Mouse (Mus musculus): ENCODE data around the gene Gpr33.

Gene Gpr33

GRCm38 (mm10) chr12:52027963-52028362 is at the start of gene Gpr33:
TSS of gene Gpr33 (minus strand) at chr12:52028063.
- no peak for DNase-seq

GRCm38 (mm10) chr12:52049324-52049723 is 21.5 kb upstream of the Gpr33 start:
- DNase-seq, result no peak

- no peak for DNase-seq
Observed at GRCm38 (mm10) chr12:52046371-52046770, 18.5 kb upstream of the Gpr33 start.

DNA sequence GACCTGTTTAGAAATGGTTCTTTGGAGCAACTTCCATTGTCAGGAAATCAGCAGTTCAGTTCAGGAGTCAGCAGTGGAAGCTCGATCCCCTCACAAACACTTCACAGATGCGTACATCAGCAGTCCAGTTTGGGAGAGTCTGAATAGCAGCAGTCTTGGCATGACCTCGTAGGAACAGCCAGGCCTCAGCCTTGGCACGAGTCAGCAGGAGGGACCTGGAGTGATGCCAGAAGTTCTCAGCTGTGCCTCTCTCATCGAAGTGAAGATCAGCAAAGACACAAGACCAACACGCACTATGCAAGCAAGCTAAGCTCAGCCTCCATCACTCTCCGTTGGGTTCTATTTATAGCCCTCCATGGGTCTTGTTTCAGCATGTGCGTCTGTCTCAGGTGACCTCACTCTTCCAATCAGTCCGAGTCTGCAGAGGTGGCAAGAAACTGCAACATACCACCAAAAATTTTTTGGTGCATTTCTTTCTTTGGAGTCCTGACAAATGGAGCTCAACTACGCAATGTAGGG is 15.0 kb upstream of the Gpr33 start:
- DNase-seq, result peak; percentile 82 to 83

DNA sequence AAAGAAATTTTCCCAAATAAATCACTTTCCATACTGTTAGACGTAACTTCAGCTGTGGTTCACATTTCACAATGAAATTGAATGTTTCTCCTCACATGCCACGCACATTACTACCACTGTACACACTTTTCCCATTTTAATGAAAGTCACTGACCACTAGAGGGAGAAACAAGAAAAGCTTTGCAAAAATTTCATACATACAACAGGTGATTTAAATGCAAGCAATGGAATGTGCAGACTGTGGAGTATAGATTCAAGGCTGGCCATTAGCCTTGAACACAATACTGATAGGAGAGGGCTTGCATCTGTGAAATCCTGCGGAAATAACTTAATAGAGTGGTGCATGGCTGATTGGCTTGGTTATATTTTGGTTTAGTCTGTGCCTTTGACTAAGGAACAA is 10.5 kb upstream of the Gpr33 start:
- peak in 1 of 2 experiments; percentile 51 for DNase-seq

GRCm38 (mm10) chr12:52034956-52035355 is 7.1 kb upstream of the Gpr33 start:
- DNase-seq, result no peak

GRCm38 (mm10) chr12:52032276-52032675 is 4.4 kb upstream of the Gpr33 start:
- no peak for DNase-seq

DNA sequence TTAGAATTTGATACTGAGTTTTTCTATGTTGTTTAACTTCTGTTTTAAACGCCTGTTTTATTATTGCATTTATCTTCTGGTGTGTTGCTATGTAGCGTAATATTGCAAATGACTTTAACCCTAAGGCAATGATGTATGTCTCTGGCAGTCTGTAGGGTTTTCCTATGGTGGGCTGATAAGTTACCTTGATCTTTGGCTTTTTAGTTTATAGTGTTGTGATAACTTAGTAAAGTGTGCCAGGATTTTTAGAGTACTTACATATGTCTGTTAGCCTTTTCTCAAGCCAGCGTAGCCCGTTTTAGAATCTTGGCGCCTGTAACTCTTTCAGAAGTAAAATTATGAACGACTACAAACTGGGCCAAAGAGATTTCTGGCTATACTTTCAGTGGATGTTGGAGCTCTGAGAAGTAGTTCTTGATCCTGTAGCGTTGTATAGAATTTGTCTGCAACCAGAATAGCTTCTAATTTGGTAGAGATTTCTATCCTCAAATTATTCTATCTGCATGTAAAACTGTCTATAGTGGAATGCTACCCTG is 13.3 kb downstream of the Gpr33 start:
- DNase-seq, result no peak

- no peak for DNase-seq
Observed at GRCm38 (mm10) chr12:52014044-52014443, 13.8 kb downstream of the Gpr33 start.

GRCm38 (mm10) chr12:52013274-52013673 is 14.6 kb downstream of the Gpr33 start:
- DNase-seq, result no peak

- no peak for DNase-seq
Observed at GRCm38 (mm10) chr12:52012159-52012558, 15.7 kb downstream of the Gpr33 start.

DNA sequence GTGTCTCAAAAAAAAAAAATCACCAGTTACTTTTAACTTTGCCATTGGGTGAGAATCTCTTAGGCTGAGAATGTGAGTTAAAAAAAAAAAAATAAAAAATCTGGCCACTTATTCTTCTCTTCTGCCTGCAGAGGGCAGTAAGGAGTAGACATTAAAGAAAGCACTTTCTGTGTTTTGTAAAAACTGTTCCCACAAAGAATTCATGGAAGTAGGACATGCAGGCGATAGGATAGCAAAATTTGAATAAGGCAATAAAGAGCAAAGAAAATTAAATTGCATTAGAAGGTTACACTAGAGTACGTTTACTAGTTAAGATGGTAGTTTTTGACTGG is 17.3 kb downstream of the Gpr33 start:
- DNase-seq, result peak; percentile 14 to 62

GRCm38 (mm10) chr12:52009928-52010629 is 17.8 kb downstream of the Gpr33 start:
- DNase-seq, result peak in 1 of 2 experiments; percentile 12

DNA sequence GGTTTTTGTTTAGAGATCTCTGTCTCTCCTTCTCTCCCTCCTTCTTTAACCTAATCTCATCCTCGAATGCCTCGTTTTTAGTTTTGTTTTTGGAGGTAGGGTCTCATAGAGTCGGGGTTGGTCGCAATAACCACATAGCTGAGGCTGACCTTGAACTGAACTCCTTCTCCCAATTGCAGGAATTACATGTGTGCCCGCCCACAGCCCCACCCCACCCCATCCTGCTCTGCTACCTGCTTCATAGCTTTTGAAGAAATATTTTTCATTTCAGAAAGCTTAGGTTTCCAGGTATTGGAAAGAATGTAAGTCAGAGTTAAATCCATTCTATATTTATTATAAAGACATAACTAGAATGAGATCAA is 21.2 kb downstream of the Gpr33 start:
- no peak for DNase-seq

GRCm38 (mm10) chr12:52005877-52006632 is 21.8 kb downstream of the Gpr33 start, which contains the start of gene Dtd2:
TSS of gene Dtd2 (minus strand) at chr12:52006501.
- peak; percentile 98 to 99 for DNase-seq

- DNase-seq, result no peak
Observed at GRCm38 (mm10) chr12:52002746-52003145, 25.1 kb downstream of the Gpr33 start.

DNA sequence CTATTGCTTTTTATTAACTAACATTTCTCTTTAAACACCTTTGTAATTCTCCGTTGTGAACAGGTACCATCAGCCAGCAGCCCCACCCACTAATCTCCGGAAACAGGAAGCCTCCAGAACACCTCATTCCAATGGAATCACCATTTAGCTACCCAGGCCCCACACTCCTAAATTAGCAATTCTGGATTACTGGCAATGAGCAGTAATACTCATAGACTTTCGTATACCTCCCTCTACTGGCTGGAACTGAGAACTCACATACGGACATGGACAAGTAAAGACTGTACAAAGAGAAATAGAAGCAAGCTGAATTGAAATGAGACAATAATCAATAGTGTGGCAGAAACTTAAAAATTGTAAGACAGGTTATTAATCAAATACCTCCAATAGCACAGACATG is 26.3 kb downstream of the Gpr33 start:
- DNase-seq, result peak; percentile 84 to 89

- no peak for DNase-seq
Observed at GRCm38 (mm10) chr12:51998366-51998932, 29.4 kb downstream of the Gpr33 start.

GRCm38 (mm10) chr12:51995738-51996536 is 31.9 kb downstream of the Gpr33 start:
- no peak for DNase-seq

DNA sequence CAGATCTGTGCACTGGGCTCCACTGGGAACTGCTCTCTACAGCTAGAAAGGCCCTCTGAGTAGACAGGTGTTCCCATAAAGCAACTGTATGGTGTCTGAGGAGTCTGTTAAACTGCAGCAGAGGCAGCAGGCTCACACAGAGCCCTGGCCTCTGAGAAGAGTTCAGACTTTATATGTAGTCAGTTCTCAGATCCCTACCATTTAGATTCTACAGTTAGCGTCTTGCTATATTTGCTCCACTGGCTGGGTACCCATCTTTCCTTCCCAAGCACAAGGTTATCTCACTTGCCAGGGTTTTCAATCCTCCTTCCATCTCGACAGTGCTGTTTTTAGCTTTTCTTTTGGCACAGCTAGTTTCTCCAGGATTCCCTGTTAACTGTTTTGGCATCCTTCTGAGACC is 37.2 kb downstream of the Gpr33 start:
- DNase-seq, result no peak

DNA sequence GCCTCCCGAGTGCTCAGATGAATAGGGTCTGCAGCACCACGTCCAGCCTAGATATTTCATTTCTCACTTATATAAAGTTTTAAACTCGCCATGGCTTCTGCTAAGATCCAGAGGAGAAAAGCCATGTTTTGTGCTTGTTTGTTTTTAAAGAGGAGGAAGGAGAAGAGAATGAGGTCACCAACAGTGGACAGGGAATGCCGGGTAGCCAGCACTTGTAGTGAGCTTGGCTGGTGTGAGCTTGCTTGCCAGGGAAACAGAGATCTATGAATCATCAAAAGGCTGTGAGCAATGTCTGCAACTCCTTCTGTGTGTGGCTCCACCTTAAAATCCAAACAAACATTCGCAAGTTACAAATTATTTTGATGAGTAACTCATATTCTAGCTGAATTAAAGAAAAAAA is 39.3 kb downstream of the Gpr33 start:
- DNase-seq, result no peak

- peak; percentile 29 to 40 for DNase-seq
Observed at GRCm38 (mm10) chr12:51985826-51986225, 42.0 kb downstream of the Gpr33 start.

All from cerebellum, postnatal 10 days (tissue).